Mouse (Mus musculus): ENCODE data around the gene Sbno1.
"Not testable (repeated sequence)": the region's sequence is repeated elsewhere in the genome, so short reads cannot be mapped to it uniquely, and the experiment has no call there.

The Sbno1 gene

DNA sequence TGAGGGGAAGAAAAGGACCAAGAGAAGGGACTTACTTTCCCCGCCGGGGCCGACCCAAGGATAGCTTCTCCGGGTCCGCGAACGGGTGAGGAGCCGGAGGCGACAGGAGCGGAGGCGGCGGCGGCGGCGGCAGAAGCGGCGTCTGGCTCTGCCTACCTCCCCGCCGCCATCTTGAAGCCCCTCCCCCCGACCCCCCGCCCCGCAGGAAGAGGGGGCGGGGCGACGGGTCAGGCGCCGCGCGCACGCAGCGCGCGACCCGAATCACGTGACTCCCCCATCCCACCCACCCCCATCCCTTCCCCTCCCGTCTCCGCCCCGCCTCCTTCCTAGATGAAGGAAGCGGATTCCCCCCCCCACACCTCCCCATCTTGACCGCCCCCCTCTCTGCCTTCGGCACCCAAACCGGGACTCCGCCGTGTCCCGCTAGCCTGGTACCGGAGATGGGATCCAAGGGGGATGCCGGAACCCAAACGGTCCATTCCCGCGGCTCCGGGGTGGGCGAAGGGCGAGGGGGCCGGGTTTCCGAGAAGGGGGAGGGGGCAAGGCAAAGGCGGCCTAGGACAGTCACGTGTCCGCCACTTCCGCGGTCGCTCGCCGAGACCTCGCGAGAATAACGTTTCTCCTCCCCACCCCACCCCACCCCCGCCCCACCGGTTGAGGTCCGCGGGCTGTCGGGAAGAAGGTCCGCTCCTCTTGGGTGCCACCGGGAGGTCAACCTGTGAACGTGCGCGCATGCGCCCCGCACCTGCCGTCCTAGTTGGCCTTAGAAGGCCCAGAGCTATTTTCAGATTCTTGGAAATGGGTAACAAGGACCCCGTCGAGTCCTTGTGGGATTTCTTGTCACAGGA is at the start of gene Sbno1:
TSS of gene Sbno1 (minus strand) at position 590 of the 848 bp plus-strand sequence.
- DNase-seq (ENCODE audit: low read depth, low spot score): peak; percentile 91

GRCm38 (mm10) chr5:124470591-124471171 is 44.9 kb upstream of the Sbno1 start:
- DNase-seq (ENCODE audit: low read depth, low spot score): no peak

- DNase-seq (ENCODE audit: low read depth, low spot score): no peak
Measured at GRCm38 (mm10) chr5:124469486-124469885, 43.7 kb upstream of the Sbno1 start.

- no peak for DNase-seq (ENCODE audit: low read depth, low spot score)
Measured at GRCm38 (mm10) chr5:124468365-124468764, 42.6 kb upstream of the Sbno1 start.

GRCm38 (mm10) chr5:124467766-124468165 is 42.0 kb upstream of the Sbno1 start:
- no peak for DNase-seq (ENCODE audit: low read depth, low spot score)

DNA sequence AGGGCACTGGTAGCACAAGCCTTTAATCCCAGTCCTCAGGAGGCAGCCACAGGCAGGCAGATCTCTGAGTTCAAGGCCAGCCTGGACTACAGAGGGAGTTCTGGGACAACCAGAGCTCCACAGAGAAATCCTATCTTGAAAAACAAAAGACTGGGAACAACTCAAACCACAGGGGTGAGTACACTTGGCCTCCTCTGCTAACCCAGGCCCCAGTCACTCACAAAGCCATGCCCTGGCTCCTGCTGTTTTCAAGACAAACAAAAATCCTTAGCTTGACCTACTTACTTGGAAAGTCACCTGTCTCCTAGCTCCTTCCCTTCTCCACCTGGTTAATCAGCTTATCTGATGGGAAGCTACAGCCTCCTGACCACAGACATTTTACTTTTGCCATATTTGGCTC is 39.1 kb upstream of the Sbno1 start:
- DNase-seq (ENCODE audit: low read depth, low spot score): no peak

DNA sequence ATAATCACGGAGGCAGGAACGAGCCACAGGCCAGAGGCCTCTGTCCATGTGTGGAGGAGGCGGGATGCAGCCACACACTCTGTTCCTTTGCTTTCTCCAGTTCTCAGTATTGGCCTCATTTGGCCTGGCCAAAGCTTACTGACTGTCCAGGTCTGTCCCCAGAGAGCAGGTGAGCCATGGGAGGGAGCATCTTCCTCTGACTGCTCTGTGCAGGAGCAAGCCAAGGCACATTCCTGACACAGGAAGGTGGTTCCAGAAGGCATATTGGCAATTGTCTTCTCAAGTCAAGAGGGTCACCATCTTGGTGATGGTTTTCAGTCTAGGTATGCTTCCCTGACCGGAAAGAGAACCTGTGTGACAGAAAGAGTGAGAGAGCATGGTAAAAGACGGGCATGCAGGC is 37.7 kb upstream of the Sbno1 start:
- no peak for DNase-seq (ENCODE audit: low read depth, low spot score)

GRCm38 (mm10) chr5:124462297-124463025 is 36.7 kb upstream of the Sbno1 start:
- DNase-seq (ENCODE audit: low read depth, low spot score): no peak

- not testable (repeated sequence) for DNase-seq (ENCODE audit: low read depth, low spot score)
Measured at GRCm38 (mm10) chr5:124460922-124461321, 35.1 kb upstream of the Sbno1 start.

- DNase-seq (ENCODE audit: low read depth, low spot score): no peak
Measured at GRCm38 (mm10) chr5:124456762-124457161, 31.0 kb upstream of the Sbno1 start.

DNA sequence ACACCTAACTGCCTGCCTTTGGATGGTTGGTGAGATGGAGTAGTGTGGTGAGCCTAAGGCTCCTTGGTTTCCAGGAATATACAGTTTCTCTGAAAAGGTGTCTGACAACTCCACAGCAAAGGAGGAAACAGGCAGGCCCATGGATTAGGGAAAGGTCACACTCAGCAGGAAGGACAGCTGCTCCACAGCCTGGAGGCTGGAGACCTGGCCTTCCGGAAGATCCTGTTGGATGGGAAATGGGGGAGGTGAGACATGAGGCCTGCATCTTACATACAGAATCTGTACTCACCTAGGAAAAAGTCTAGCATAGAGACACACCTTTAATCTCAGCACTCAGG is 28.2 kb upstream of the Sbno1 start:
- no peak for DNase-seq (ENCODE audit: low read depth, low spot score)

GRCm38 (mm10) chr5:124453339-124454081 is 27.7 kb upstream of the Sbno1 start:
- DNase-seq (ENCODE audit: low read depth, low spot score): no peak

DNA sequence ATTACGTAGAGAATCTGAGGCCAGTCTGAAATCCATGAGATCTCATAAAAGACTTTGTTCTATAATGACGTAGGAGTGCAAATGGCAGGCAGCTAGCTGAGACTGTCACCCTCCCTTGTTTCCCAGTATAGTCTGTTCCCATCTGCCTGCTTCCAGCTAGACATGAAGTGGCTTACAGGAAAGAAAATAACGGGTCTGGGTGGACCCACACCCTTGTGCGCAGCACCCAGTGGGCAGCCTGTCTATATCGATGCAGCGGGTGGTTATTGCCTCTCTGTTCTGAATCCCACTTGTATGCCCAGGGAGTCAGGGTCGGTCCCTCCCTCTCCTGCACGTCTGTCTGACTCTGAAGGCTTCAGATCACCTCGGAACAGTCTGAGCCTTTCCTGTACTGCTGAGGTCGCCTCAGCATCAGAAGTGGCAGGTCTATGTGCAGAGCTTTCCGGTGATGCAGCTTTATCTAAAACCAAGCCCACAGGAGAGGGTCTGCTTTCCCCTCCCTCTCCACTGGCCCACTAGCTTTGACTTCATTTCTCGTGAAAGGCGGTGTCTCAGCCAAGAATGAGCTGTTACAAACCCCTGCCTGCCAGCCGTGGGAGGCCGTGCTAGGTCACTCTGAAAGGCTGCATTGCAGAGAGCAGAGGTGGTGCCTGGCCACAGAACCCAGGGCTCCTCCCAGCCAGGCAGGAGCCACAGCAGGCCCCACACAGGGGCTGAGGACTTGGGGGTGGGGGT is 26.9 kb upstream of the Sbno1 start:
- no peak for DNase-seq (ENCODE audit: low read depth, low spot score)

GRCm38 (mm10) chr5:124450641-124451340 is 25.0 kb upstream of the Sbno1 start:
- DNase-seq (ENCODE audit: low read depth, low spot score): no peak

- DNase-seq (ENCODE audit: low read depth, low spot score): no peak
Measured at GRCm38 (mm10) chr5:124450051-124450450, 24.2 kb upstream of the Sbno1 start.

DNA sequence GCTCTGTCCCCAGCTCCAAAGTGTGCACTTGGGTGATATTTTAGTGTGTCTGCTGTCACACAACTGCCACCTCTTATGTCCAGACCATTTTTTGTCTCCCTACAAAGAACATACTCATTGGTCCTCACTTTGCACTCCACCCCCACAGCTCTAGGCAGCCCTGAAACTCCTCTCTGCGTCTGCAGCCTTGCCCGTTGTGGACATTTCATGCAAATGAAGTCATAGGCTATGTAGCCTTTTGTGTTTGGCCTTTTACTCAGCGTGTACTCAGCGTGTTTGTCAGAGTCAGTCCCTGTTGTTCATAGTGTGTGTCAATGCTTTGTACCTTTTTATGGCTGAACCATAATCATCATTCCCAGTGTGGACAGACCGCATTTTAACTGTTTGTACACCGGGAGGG is 23.7 kb upstream of the Sbno1 start:
- DNase-seq (ENCODE audit: low read depth, low spot score): no peak

DNA sequence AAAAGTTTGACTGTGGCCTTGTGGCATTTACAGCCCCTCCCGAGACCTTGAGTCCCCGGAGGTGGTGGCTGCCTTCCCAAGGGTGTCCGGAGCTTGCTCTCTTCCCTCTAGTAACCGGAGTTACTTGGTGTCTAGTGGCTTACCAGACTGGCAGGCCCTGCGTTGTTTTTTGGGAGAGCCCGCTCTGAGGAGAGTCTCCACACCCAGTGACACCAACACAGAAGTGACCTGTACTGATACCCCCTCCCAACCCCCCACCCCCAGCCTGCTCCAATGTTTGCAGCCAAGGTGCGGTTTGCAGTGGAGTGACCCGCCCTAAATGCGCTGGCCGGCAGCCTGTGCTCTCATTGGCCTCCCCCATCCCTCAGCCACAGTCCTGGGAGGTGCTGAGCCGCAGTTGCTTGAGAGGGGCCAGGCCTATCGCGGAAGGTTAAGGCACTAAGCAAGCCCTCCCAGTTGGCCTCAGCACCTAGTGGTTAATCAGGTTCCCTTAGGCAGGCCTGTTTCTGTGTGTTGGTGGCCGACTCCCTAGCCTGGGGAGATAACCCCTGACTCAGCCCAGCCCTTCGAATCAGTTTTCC is 20.6 kb upstream of the Sbno1 start:
- DNase-seq (ENCODE audit: low read depth, low spot score): no peak

GRCm38 (mm10) chr5:124445621-124446293 is 20.0 kb upstream of the Sbno1 start:
- DNase-seq (ENCODE audit: low read depth, low spot score): no peak

DNA sequence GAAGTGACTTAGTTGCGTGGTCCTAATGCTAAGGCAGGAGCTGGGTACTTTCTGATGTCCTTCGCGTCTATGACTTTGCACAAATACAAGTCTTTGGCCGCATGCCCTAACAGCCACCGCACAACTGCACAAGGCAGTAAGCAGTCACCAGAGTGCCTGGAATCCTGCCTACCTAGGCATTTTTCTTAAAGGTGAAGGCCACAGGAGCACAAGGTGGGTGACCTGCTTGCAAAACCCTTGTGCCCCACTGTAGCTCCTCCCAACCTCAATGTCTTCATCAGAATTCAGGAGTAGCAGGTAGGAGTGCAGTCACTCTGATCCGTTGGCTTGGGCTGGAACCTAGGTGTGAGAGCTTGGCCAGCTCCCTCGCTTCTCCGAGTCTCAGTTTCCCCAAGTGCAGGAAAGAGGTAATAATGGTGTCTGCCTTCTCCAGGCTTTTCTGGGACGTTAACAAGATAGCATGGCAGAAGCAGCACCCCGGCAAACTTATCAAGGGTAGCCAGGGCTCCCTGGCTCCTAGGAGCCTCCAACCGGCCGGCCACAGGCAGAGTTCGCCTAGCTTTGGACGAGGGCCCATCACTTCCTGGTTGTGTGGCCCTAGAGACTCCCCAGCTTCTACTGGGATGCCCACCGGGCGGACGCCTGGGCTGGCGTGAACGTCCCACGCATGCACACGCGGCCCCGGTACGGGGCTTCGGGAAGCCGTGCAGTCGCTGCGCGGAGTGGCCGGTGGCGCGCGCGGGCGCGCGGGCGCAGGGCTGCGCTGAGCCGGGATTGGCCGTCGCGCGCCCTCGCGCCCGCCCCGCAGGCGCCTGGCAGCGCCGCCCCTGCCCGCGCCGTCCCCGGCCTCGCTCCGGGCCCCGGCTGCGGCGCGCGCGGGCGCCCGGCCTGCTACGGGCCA is 19.1 kb upstream of the Sbno1 start:
- no peak for DNase-seq (ENCODE audit: low read depth, low spot score)
